Mouse (Mus musculus) neural tube, embryonic 11.5 days (tissue): Measurements from ENCODE around the gene Map4k4. TPM values are rescaled to one million over a fixed set of nuclear protein-coding genes. Genes with fewer than 3 reads are reported as not detected.

Experiments
- ATAC-seq: fragments of 200-750 bp; cut with Nextera tagmentation; 2 replicates; pipeline ENCODE4 v1.8.0; 2017; ENCODE audit warnings: moderate number of reproducible peaks, mild to moderate bottlenecking, moderate TSS enrichment, moderate library complexity; ENCODE audit not compliant: insufficient read depth, low FRiP score, low TSS enrichment
- DNase-seq: peaks from one replicate; pipeline ENCODE4 v3.0.0-alpha.2; 2015; ENCODE audit warnings: low spot score
- H3K27ac ChIP-seq: fragments of 300-500 bp; sonication (generic); 2 replicates; pipeline ENCODE4 v1.5.1; 2014; ENCODE audit warnings: low read depth, mild to moderate bottlenecking, low read length
- H3K27me3 ChIP-seq: fragments of 300-500 bp; sonication (generic); 2 replicates; pipeline ENCODE4 v1.6.1; 2014; ENCODE audit warnings: mild to moderate bottlenecking, low read length, mixed read lengths; ENCODE audit not compliant: control insufficient read depth, insufficient read depth
- H3K36me3 ChIP-seq: fragments of 300-500 bp; sonication (generic); 2 replicates; pipeline ENCODE4 v1.6.1; 2014; ENCODE audit warnings: mild to moderate bottlenecking, low read length, moderate library complexity, mixed read lengths; ENCODE audit not compliant: control insufficient read depth, insufficient read depth
- H3K4me1 ChIP-seq: fragments of 300-500 bp; sonication (generic); 2 replicates; pipeline ENCODE4 v1.6.1; 2014; ENCODE audit warnings: low read length, mixed read lengths; ENCODE audit not compliant: control insufficient read depth, insufficient read depth
- H3K4me2 ChIP-seq: fragments of 300-500 bp; sonication (generic); 2 replicates; pipeline ENCODE4 v1.6.1; 2014; ENCODE audit warnings: low read depth, mild to moderate bottlenecking, moderate library complexity
- H3K4me3 ChIP-seq: fragments of 300-500 bp; sonication (generic); 2 replicates; pipeline ENCODE4 v1.5.1; 2014; ENCODE audit warnings: low read depth, low read length
- H3K9ac ChIP-seq: fragments of 300-500 bp; sonication (generic); 2 replicates; pipeline ENCODE4 v1.6.1; 2014; ENCODE audit warnings: mild to moderate bottlenecking, low read length
- H3K9me3 ChIP-seq: fragments of 300-500 bp; sonication (generic); 2 replicates; pipeline ENCODE4 v1.6.1; 2016; ENCODE audit warnings: low read length; ENCODE audit not compliant: control insufficient read depth
- WGBS: fragments of 180-500 bp; shearing (Covaris S2); extraction: QIAGEN DNeasy Blood & Tissue Kit; methylation state at CpG from one replicate; pipeline ENCODE4 v1.1.7; 2014; 5-methylcytosine and 5-hydroxymethylcytosine counted together
- polyA plus RNA-seq: library from polyadenylated mRNA; unstranded; fragments of >200 nt; fragmentation: Nextera tagmentation; extraction: Ambion mirVana; gene quantifications from 2 replicates; pipeline ENCODE4 v1.2.1, GENCODE M21; 2014

Gene Map4k4
- polyA plus RNA-seq, 1 experiment from 2014 or later = 39.4 TPM

DNA sequence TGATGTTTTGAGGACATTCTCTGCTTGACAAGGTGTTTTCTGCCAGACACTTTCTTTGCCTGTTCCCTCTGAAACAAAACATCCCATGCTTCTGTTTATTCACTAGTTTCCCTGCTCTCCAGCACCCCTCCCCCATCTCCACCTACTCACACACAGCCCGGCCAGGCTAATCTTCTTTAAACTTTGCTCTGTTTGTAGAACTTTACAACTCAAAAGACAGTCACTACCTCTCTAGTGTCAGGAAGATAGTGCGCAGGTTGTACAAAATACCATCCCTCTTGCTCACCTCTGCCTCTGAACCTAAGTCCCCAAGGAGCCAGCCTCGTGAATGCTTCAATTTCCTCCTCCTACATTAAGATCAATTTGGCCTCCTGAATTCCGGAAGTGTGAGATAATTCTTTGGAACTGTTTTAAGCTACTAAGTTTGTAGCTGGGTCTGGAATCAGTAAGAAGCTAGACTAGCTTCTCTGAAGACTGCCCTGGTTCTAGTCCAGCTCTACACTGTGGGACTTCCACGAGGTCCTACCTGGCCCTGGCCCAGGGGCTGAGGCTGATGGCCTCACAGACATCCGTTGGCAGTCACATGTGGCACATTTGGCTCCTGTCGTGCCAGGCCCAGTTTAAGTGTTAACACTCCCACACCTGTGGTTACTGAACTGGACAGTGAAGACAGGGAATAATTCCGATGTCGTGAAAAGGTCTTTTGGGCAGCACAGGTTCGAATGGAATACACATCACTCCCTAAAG, 31.7 kb upstream of the Map4k4 start:
- Histone ChIP-seq H3K36me3 (no peaks in the 10 kb centered on the region), H3K4me2 (no peak overlapping the region), H3K4me1 (no peaks in the 10 kb centered on the region), H3K27me3 (no peaks in the 10 kb centered on the region), H3K27ac (no peak overlapping the region), H3K4me3 (no peak overlapping the region), H3K9ac (no peak overlapping the region), H3K9me3 (no peaks in the 10 kb centered on the region)
- WGBS = 64% methylated on average over 10 of the region's 10 CpGs
- ATAC-seq (no peak), DNase-seq (no peak)

DNA sequence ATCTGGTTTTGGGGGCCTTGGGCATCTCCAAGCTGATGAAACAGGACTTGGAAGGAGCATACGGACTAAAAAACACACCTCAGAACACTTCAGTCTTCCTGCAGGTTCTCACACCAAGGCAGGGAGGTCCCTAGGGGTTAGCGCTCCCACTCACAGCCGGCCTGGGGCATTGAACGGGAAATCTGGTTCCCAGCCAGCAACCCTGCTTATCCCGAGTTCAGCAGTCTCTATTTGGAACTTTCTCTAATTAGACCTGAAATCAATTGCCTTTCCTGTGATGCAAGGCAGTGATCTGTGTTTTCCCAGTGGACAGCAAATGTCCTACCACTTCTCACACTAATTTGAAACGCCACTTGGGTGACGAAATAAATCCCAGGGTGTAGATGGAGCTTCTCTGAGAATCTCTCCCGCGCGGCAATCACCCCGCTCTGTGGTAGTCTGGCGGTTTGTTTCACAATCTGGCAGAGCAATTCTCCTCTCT, 31.0 kb upstream of the Map4k4 start:
- Histone ChIP-seq H3K4me2 (no peak overlapping the region), H3K9ac (no peak overlapping the region), H3K27ac (no peak overlapping the region), H3K36me3 (no peaks in the 10 kb centered on the region), H3K27me3 (no peaks in the 10 kb centered on the region), H3K4me1 (no peaks in the 10 kb centered on the region), H3K9me3 (no peaks in the 10 kb centered on the region), H3K4me3 (no peak overlapping the region)
- no peak for DNase-seq
- 63% methylated on average over 12 of the region's 12 CpGs for WGBS
- no peak for ATAC-seq

DNA sequence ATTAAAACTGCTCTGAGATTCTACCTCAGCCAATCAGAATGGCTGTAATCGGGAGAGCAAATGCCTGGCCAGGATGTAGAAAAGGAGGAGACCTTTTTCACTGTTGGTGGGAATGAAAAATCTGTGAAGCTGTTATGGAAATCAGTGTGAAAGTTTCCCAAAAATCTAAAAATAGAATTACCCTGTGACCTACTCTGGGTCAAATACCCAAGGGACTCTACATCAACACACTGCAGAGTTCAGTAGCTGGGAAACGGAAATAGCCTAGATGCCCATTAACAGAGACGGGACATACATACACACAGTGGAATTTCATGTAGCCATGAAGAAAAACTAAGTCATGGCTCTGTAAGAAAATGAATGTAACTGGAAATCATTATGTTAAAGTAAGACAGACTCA, 22.7 kb upstream of the Map4k4 start:
- Histone ChIP-seq H3K36me3 (no peaks in the 10 kb centered on the region), H3K9me3 (no peaks in the 10 kb centered on the region), H3K4me2 (no peak overlapping the region), H3K9ac (no peak overlapping the region), H3K4me1 (no peaks in the 10 kb centered on the region), H3K27me3 (no peaks in the 10 kb centered on the region), H3K27ac (no peak overlapping the region), H3K4me3 (no peak overlapping the region)
- WGBS = 65% methylated on average over 3 of the region's 3 CpGs
- ATAC-seq = no peak
- DNase-seq = no peak

DNA sequence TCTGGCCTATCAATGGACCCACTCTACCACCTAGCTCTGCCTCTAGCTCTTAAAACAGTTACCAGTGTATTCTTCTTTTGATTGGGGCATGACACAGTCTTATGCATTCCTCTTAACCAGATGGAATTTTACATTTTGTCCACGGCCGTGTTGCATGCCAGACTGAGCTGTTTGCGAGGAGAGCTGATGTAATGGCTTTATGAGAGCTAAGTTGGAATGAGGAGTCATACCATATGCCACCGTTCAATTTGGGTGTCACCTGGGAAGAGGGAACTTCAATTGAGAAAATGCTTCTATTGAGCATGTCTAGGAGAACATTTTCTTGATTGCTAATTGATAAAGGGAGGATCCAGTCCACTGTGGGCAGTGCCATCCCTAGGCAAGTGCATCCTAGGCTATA, 18.2 kb upstream of the Map4k4 start:
- Histone ChIP-seq H3K4me1 (0 out of 2 replicates have a peak, but pooled peaks cover 2% of the 10 kb centered on the region), H3K4me2 (no peak overlapping the region), H3K9me3 (no peaks in the 10 kb centered on the region), H3K9ac (no peak overlapping the region), H3K27me3 (no peaks in the 10 kb centered on the region), H3K27ac (no peak overlapping the region), H3K36me3 (no peaks in the 10 kb centered on the region), H3K4me3 (no peak overlapping the region)
- no peak for DNase-seq
- 92% methylated on average over 4 of the region's 4 CpGs for WGBS
- ATAC-seq = no peak

DNA sequence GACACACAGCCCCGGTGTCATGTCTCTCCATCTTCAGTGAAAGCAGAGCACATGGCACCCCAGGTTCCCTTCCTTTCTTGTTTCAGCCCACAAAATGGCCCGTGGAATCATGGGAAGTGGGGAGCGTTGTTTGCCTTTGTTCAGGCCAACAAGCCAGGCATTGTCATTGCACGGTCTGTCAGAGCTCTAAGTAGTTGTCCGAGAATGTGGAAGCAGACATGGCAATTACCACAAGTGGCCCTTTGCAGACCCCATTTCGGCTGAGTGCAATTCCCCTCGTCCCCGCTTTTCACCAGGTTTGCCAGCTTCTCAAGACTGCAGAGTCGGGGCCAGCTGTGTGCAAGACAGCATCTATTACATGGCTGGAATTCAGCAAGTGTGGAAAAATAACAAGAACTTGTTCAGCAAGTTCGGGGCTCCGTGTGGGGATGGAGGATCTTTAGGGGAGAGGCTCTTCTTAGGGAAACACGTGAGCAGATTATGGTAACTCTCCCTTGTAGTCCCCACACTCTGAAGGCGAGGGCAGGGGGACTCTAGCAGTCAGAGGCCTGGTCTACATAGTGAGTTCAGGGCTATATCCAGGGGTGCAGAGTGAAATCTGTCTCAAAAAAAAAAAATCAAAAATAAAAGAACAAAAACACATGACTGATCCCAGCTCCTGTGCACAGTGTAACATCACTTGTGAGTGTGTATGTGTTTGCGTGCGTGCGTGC, 15.8 kb upstream of the Map4k4 start:
- WGBS = 43% methylated on average over 16 of the region's 16 CpGs
- 0 out of 2 replicates have a peak, but pooled peaks cover 2% of the 10 kb centered on the region for H3K4me1 ChIP-seq
- H3K9ac ChIP-seq = no peak overlapping the region
- ATAC-seq (peak; percentile 67; the same call in 1 of the 2 replicates), DNase-seq (peak; percentile 43)
- no peak overlapping the region for H3K4me2 ChIP-seq
- H3K27ac ChIP-seq = peak overlapping the region; percentile 35; the same call in 1 of the 2 replicates
- no peaks in the 10 kb centered on the region for H3K36me3 ChIP-seq
- H3K9me3 ChIP-seq = no peaks in the 10 kb centered on the region
- H3K4me3 ChIP-seq = no peak overlapping the region
- H3K27me3 ChIP-seq = no peaks in the 10 kb centered on the region

GRCm38 (mm10) chr1:39887997-39888396, 12.7 kb upstream of the Map4k4 start:
- Histone ChIP-seq H3K9me3 (no peaks in the 10 kb centered on the region), H3K9ac (no peak overlapping the region), H3K4me1 (0 out of 2 replicates have a peak, but pooled peaks cover 2% of the 10 kb centered on the region), H3K27ac (no peak overlapping the region), H3K36me3 (no peaks in the 10 kb centered on the region), H3K4me3 (no peak overlapping the region), H3K27me3 (no peaks in the 10 kb centered on the region), H3K4me2 (no peak overlapping the region)
- 11% methylated on average over 1 of the region's 1 CpGs for WGBS
- ATAC-seq (no peak), DNase-seq (no peak)

GRCm38 (mm10) chr1:39889429-39889828, 11.3 kb upstream of the Map4k4 start:
- H3K9ac ChIP-seq = no peak overlapping the region
- no peak overlapping the region for H3K4me3 ChIP-seq
- no peaks in the 10 kb centered on the region for H3K9me3 ChIP-seq
- no peak overlapping the region for H3K4me2 ChIP-seq
- ATAC-seq (no peak), DNase-seq (no peak)
- no peak overlapping the region for H3K27ac ChIP-seq
- H3K27me3 ChIP-seq = no peaks in the 10 kb centered on the region
- 89% methylated on average over 8 of the region's 8 CpGs for WGBS
- H3K36me3 ChIP-seq = no peaks in the 10 kb centered on the region
- no peaks in the 10 kb centered on the region for H3K4me1 ChIP-seq

GRCm38 (mm10) chr1:39889973-39890372, 10.7 kb upstream of the Map4k4 start:
- Histone ChIP-seq H3K4me1 (no peaks in the 10 kb centered on the region), H3K4me3 (no peak overlapping the region), H3K27me3 (no peaks in the 10 kb centered on the region), H3K36me3 (no peaks in the 10 kb centered on the region), H3K27ac (no peak overlapping the region), H3K4me2 (no peak overlapping the region), H3K9me3 (no peaks in the 10 kb centered on the region), H3K9ac (no peak overlapping the region)
- ATAC-seq (no peak), DNase-seq (no peak)
- WGBS = 87% methylated on average over 6 of the region's 6 CpGs
